Mouse (Mus musculus): ENCODE results near the gene Tkfc. TPM values are rescaled to one million over a fixed set of nuclear protein-coding genes. Genes with fewer than 3 reads are reported as not detected.

Tkfc gene
- polyA plus RNA-seq, 1 experiment from 2014 or later, result 25.4 TPM

DNA sequence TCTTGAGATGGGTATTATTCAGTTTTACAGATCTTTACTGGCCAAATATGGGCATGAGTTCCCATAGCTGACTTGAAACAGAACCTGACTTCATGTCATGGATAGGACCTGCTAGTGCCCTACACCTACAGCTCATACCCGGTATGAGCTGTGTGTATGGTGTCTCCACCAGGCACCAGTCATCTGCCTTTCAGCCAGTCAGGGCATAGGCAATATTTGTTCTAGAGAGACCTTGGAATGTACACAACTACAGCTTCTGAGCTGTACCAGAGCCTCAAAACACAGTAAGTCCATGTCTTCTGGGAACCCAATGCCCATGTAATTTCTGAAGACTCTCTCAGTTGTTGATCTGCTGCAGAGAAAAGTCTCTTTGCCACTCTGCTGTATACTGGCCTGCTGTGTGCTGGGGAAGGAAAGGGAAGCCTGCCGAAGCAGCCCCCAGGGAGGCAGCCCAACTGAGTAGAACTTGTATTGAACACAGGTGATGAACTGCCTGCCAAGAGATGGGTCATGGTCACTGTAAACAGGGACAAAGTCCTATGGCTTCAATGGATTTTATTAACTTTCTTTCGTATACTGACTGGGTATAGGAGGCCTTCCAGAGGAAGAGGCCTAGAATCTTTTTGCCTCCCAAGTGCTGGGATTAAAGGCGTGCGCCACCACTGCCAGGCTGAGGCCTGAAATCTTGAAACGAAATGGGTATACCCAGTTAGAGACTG is 13.6 kb downstream of the Tkfc start:
- no peaks in the 10 kb centered on the region for H3K9me3 ChIP-seq (replicated peaks; ENCODE audit: control insufficient read depth, low read length, poor library complexity, severe bottlenecking)
- ATAC-seq, result no peak
- H3K4me2 ChIP-seq (ENCODE audit: low read length), result no peak overlapping the region
- H3K27ac ChIP-seq (ENCODE audit: low read length), result no peak overlapping the region
- no peak overlapping the region for H3K9ac ChIP-seq (ENCODE audit: low read depth, low read length)
- H3K36me3 ChIP-seq (ENCODE audit: control insufficient read depth, insufficient read depth, low read length), result peaks cover 16% of the 10 kb centered on the region
- WGBS, result 93% methylated on average over 6 of the region's 6 CpGs
- H3K4me3 ChIP-seq (ENCODE audit: low read depth, low read length), result no peak overlapping the region
- H3K4me1 ChIP-seq (ENCODE audit: control insufficient read depth, insufficient read depth, low read length), result no peaks in the 10 kb centered on the region
- no peaks in the 10 kb centered on the region for H3K27me3 ChIP-seq (ENCODE audit: control insufficient read depth, insufficient read depth, low read depth, low read length)

DNA sequence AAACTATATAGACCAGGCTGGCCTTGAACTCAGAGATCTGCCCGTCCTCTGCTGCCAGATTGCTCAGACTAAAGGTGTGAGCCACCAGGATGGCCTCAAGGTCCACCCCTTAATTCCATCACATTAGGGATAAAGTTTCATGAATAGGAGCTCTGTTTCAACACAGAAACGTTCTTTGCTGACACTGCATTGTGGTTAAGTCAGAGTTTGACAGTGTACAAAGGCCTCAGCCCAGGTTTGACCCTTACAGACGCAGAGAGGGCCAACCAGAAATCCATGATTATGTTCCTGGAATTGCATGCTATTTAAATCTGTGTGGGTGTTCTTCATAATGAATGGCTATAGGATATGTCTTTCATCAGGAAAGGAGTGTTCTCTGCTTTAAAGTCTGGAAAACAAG is 15.2 kb downstream of the Tkfc start:
- Histone ChIP-seq H3K36me3 (ENCODE audit: control insufficient read depth, insufficient read depth, low read length) (peaks cover 12% of the 10 kb centered on the region), H3K9me3 (replicated peaks; ENCODE audit: control insufficient read depth, low read length, poor library complexity, severe bottlenecking) (no peaks in the 10 kb centered on the region), H3K4me3 (ENCODE audit: low read depth, low read length) (no peak overlapping the region), H3K9ac (ENCODE audit: low read depth, low read length) (no peak overlapping the region), H3K27me3 (ENCODE audit: control insufficient read depth, insufficient read depth, low read depth, low read length) (no peaks in the 10 kb centered on the region), H3K27ac (ENCODE audit: low read length) (no peak overlapping the region), H3K4me1 (ENCODE audit: control insufficient read depth, insufficient read depth, low read length) (no peaks in the 10 kb centered on the region), H3K4me2 (ENCODE audit: low read length) (no peak overlapping the region)
- WGBS, result 71% methylated on average over 3 of the region's 3 CpGs
- no peak for ATAC-seq

DNA sequence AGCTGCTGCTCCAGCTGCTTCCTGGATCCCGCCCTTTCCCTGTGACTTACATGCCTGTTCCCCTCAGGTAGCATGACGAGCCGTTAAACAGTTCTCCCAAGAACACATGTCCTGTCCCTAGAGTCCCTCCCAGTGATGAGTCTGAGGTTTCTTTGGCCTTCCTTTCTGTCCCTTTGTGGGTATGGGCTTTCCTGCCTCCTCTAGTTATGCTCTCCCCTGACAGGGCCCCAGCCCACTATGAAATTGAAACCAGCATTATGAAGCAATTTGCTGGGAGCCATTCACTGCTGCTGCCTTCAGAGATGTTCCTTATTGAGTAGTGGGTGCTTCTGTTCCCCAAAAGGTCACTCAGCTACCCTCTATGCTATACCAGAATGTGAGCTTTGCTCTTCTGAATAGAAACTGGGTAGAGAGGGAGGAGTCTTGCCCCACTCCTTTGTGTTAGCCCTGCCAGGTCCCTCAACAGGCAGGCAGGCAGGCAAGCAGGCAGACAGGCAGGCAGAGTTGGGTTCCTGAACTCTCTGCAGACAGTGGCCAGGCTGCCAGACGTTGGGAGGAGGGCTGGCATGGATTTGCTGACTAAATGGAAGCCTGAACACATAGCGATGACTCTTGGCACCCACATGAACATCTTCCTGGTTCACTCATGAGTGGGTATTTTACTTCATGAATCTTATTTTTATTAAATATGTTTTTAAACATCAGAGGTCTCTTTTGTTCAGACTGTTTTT is 16.2 kb downstream of the Tkfc start:
- Histone ChIP-seq H3K9me3 (replicated peaks; ENCODE audit: control insufficient read depth, low read length, poor library complexity, severe bottlenecking) (no peaks in the 10 kb centered on the region), H3K27ac (ENCODE audit: low read length) (no peak overlapping the region), H3K9ac (ENCODE audit: low read depth, low read length) (no peak overlapping the region), H3K4me3 (ENCODE audit: low read depth, low read length) (no peak overlapping the region), H3K4me1 (ENCODE audit: control insufficient read depth, insufficient read depth, low read length) (no peaks in the 10 kb centered on the region), H3K4me2 (ENCODE audit: low read length) (no peak overlapping the region), H3K36me3 (ENCODE audit: control insufficient read depth, insufficient read depth, low read length) (0 out of 2 replicates have a peak, but pooled peaks cover 4% of the 10 kb centered on the region), H3K27me3 (ENCODE audit: control insufficient read depth, insufficient read depth, low read depth, low read length) (no peaks in the 10 kb centered on the region)
- WGBS, result 67% methylated on average over 5 of the region's 5 CpGs
- no peak for ATAC-seq

DNA sequence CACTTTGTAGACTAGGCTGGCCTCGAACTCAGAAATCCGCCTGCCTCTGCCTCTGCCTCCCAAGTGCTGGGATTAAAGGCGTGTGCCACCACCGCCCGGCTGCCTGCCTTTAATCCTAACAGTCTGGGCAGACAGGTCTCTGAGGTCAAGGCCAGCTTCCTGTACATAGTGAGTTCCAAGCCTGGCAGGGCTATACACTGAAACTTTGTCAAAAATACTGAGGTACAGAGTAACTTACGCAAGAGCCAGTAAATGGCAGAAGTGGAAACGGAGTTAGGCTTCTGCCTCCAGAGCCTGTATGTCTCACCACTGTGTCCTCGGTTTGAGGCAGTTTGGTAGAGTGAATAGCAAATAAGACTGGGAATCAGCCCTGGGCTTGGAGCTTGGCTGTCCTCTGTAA is 18.2 kb downstream of the Tkfc start:
- Histone ChIP-seq H3K9ac (ENCODE audit: low read depth, low read length) (no peak overlapping the region), H3K4me1 (ENCODE audit: control insufficient read depth, insufficient read depth, low read length) (no peaks in the 10 kb centered on the region), H3K4me2 (ENCODE audit: low read length) (no peak overlapping the region), H3K36me3 (ENCODE audit: control insufficient read depth, insufficient read depth, low read length) (0 out of 2 replicates have a peak, but pooled peaks cover 4% of the 10 kb centered on the region), H3K27me3 (ENCODE audit: control insufficient read depth, insufficient read depth, low read depth, low read length) (no peaks in the 10 kb centered on the region), H3K27ac (ENCODE audit: low read length) (no peak overlapping the region), H3K4me3 (ENCODE audit: low read depth, low read length) (no peak overlapping the region), H3K9me3 (replicated peaks; ENCODE audit: control insufficient read depth, low read length, poor library complexity, severe bottlenecking) (no peaks in the 10 kb centered on the region)
- WGBS, result 90% methylated on average over 8 of the region's 8 CpGs
- no peak for ATAC-seq

DNA sequence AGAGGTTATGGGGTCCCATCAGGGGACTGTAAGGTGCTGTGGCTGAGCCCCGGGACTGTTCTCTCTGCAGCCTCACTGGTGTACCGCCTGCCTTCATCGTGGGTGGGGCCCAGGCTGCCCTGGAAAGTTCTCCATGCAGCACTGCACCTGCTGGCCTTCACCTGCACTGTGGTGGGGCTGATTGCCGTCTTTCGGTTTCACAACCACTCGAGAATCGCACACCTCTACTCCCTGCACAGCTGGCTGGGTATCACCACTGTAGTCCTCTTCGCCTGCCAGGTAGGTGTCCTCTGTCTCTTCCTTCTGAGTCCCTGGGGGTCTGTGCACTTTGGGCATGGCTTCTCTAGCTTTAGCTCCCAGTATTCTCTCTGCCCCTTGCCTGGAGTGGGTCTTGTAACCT is 20.3 kb downstream of the Tkfc start:
- H3K27ac ChIP-seq (ENCODE audit: low read length), result no peak overlapping the region
- H3K4me2 ChIP-seq (ENCODE audit: low read length), result no peak overlapping the region
- no peak for ATAC-seq
- 94% methylated on average over 8 of the region's 8 CpGs for WGBS
- H3K9me3 ChIP-seq (replicated peaks; ENCODE audit: control insufficient read depth, low read length, poor library complexity, severe bottlenecking), result no peaks in the 10 kb centered on the region
- H3K4me1 ChIP-seq (ENCODE audit: control insufficient read depth, insufficient read depth, low read length), result no peaks in the 10 kb centered on the region
- no peaks in the 10 kb centered on the region for H3K27me3 ChIP-seq (ENCODE audit: control insufficient read depth, insufficient read depth, low read depth, low read length)
- no peak overlapping the region for H3K4me3 ChIP-seq (ENCODE audit: low read depth, low read length)
- no peak overlapping the region for H3K9ac ChIP-seq (ENCODE audit: low read depth, low read length)
- H3K36me3 ChIP-seq (ENCODE audit: control insufficient read depth, insufficient read depth, low read length), result 0 out of 2 replicates have a peak, but pooled peaks cover 4% of the 10 kb centered on the region

DNA sequence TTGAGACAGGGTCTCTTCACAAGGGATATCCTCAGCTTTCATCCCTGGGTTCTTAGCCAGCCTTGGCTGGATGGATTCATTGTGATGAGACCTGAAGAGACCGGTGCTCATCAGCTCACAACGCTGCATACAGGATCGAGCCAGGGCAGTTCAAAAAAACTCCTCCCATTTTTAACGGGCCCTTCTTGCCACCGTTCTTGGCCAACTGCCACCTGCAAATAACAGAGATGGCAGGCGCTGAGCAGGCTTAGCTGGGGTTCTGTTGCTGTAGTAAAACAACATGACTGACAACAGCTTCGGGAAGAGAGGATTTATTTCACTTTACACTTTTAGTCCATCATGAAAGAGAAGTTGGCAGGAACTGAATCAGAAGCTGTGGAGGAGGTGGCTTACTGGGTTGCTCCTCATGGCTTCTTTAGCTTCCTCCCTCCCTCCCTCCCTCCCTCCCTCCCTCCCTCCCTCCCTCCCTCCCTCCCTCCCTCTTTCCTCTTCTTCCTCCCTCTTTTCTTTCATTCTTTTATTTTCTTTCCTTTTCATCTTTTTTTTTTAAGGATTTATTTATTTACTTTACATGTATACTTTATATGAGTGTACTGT is 21.8 kb downstream of the Tkfc start:
- Histone ChIP-seq H3K9me3 (replicated peaks; ENCODE audit: control insufficient read depth, low read length, poor library complexity, severe bottlenecking) (no peaks in the 10 kb centered on the region), H3K4me1 (ENCODE audit: control insufficient read depth, insufficient read depth, low read length) (peaks cover 3% of the 10 kb centered on the region), H3K36me3 (ENCODE audit: control insufficient read depth, insufficient read depth, low read length) (0 out of 2 replicates have a peak, but pooled peaks cover 4% of the 10 kb centered on the region), H3K27me3 (ENCODE audit: control insufficient read depth, insufficient read depth, low read depth, low read length) (no peaks in the 10 kb centered on the region), H3K9ac (ENCODE audit: low read depth, low read length) (no peak overlapping the region), H3K4me3 (ENCODE audit: low read depth, low read length) (no peak overlapping the region), H3K4me2 (ENCODE audit: low read length) (no peak overlapping the region), H3K27ac (ENCODE audit: low read length) (no peak overlapping the region)
- 69% methylated on average over 7 of the region's 7 CpGs for WGBS
- ATAC-seq, result no peak

DNA sequence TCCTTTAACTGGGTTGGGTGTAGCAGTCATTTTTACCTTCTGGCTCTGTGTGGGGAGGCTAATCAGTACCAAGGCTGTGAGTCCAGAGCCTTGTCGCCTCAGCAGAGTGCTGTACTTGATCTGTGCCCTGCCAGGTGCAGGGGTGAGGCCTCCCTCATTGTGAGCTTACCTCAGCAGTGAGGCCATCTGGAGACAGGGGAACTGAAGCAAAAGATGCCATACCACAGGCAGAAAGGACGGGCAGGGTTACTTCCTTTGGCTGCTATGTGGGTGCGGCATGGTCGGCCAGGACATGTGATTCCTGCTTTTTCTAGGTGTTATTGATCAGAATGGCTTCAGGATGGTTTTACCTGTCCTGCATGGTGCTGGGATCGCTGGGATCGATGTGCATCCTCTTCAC is 23.5 kb downstream of the Tkfc start:
- Histone ChIP-seq H3K27me3 (ENCODE audit: control insufficient read depth, insufficient read depth, low read depth, low read length) (no peaks in the 10 kb centered on the region), H3K4me3 (ENCODE audit: low read depth, low read length) (no peak overlapping the region), H3K4me1 (ENCODE audit: control insufficient read depth, insufficient read depth, low read length) (peaks cover 12% of the 10 kb centered on the region), H3K36me3 (ENCODE audit: control insufficient read depth, insufficient read depth, low read length) (no peaks in the 10 kb centered on the region), H3K9ac (ENCODE audit: low read depth, low read length) (no peak overlapping the region), H3K27ac (ENCODE audit: low read length) (no peak overlapping the region), H3K4me2 (ENCODE audit: low read length) (no peak overlapping the region), H3K9me3 (replicated peaks; ENCODE audit: control insufficient read depth, low read length, poor library complexity, severe bottlenecking) (no peaks in the 10 kb centered on the region)
- 83% methylated on average over 6 of the region's 6 CpGs for WGBS
- no peak for ATAC-seq

DNA sequence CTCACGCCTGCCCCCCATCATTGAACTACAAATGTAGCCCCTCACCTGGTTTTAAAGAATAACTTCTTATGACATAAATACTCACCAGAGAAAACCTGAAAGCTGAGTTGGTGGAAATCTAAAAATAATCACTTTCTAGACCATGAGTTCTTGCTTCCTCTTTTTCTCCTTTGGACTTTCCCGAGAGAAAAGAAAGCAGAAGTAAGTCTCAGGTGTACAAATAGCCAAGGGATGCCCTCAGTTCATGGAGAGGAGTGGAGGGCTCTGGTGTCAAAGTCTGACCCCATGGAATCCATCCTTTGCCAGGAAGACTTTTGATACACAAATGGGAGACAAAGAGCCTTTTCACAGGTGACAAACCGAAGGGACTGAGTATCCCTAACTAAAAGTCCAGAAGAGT is 24.7 kb downstream of the Tkfc start:
- Histone ChIP-seq H3K27ac (ENCODE audit: low read length) (no peak overlapping the region), H3K4me3 (ENCODE audit: low read depth, low read length) (no peak overlapping the region), H3K4me1 (ENCODE audit: control insufficient read depth, insufficient read depth, low read length) (peaks cover 19% of the 10 kb centered on the region), H3K4me2 (ENCODE audit: low read length) (no peak overlapping the region), H3K9ac (ENCODE audit: low read depth, low read length) (no peak overlapping the region), H3K36me3 (ENCODE audit: control insufficient read depth, insufficient read depth, low read length) (no peaks in the 10 kb centered on the region), H3K9me3 (replicated peaks; ENCODE audit: control insufficient read depth, low read length, poor library complexity, severe bottlenecking) (no peaks in the 10 kb centered on the region), H3K27me3 (ENCODE audit: control insufficient read depth, insufficient read depth, low read depth, low read length) (no peaks in the 10 kb centered on the region)
- WGBS, result 89% methylated on average over 3 of the region's 3 CpGs
- ATAC-seq, result no peak

DNA sequence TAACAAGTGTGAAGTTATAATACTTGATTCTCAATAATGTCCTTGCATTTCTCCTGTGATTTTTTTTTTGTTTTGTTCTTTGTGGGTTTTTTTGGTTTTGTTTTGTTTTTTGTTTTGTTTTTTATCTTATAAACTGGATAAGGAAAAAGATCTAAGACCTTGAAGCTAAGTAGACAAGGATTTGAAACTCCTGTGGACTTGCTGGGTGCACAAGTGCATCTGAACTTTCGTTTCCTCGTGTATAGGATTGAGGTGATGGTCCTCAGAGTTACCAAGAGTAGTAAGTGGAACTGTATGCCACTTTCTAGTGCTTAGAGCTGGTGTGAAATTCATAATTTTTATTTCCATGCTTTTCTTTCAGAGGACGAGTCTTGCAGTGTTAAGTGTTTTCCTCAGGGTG is 25.4 kb downstream of the Tkfc start:
- no peaks in the 10 kb centered on the region for H3K27me3 ChIP-seq (ENCODE audit: control insufficient read depth, insufficient read depth, low read depth, low read length)

More for the DNA sequence above, 25.4 kb downstream of the Tkfc start:
- H3K27ac ChIP-seq (ENCODE audit: low read length), result no peak overlapping the region
- H3K4me1 ChIP-seq (ENCODE audit: control insufficient read depth, insufficient read depth, low read length), result peaks cover 21% of the 10 kb centered on the region
- 87% methylated on average over 3 of the region's 3 CpGs for WGBS
- no peak overlapping the region for H3K4me3 ChIP-seq (ENCODE audit: low read depth, low read length)
- ATAC-seq, result no peak
- no peak overlapping the region for H3K9ac ChIP-seq (ENCODE audit: low read depth, low read length)
- H3K4me2 ChIP-seq (ENCODE audit: low read length), result no peak overlapping the region
- H3K36me3 ChIP-seq (ENCODE audit: control insufficient read depth, insufficient read depth, low read length), result no peaks in the 10 kb centered on the region
- no peaks in the 10 kb centered on the region for H3K9me3 ChIP-seq (replicated peaks; ENCODE audit: control insufficient read depth, low read length, poor library complexity, severe bottlenecking)
